Mouse (Mus musculus) layer of hippocampus, adult 18-20 months (tissue): Measurements from ENCODE around the gene Ptprr. TPM values are rescaled to one million over a fixed set of nuclear protein-coding genes. Genes with fewer than 3 reads are reported as not detected.
A peak's percentile ranks its signal among the peaks of the same experiment; 100 is the strongest.

Experiments used
- DNase-seq, 2 experiments: peaks; one replicate each; pipeline ENCODE4 v3.0.0; 2022; ENCODE audit warnings: low spot score in 2 of 2
- long read RNA-seq: library from polyadenylated mRNA; stranded (forward); transcript quantifications from one replicate; pipeline ENCODE4 v2.0.0, GENCODE M21; 2021
- total RNA-seq, 2 experiments: library from RNA; stranded (reverse); gene quantifications; 2 replicates each; pipeline ENCODE4 v1.2.3; 2021

The Ptprr gene
- total RNA-seq = 10 to 100 TPM; 16.4 to 16.8 TPM
- long read RNA-seq, transcript Ptprr-201 (14 exons, 3,619 nt) = major isoform, 28 of 31 reads
- long read RNA-seq, partial matches to known transcripts = 3 of 31 reads
- long read RNA-seq, other reads (novel, unspliced or antisense) = 0 of 31 reads

DNA sequence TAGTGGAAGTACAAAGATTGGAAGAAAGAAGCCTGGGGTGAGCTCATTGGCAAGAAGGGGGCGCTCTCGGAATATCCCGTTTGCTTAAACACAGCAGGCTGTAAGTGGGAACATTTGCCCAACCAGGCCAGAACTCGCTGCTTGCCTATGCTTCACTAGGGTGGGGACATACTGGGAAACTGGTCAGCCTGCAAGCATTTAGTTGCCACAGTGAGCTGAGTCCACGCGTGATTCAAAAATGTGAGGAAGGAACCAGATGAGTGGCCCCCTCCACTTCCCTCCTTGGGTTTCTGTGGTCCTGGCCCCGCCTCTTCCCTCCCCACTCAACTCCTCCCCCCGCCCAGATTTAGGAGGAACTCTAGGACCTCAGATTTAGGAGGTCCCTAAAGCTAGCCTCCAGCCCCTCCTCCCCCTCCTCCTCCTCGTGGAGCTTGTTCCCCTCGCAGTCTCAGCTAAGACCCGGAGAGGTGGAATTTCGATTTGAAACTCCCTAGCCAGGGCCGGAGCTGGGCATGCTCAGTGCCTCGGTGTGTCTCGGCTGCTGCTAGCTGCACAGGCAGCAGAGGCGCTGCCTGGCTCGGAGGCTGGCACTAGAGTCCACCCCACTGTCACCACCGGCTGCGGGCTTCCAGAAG lies at the start of gene Ptprr:
Ptprr (plus strand) TSS at position 369 of the 635 bp plus-strand sequence.
- DNase-seq = peak; percentile 89 to 92

DNA sequence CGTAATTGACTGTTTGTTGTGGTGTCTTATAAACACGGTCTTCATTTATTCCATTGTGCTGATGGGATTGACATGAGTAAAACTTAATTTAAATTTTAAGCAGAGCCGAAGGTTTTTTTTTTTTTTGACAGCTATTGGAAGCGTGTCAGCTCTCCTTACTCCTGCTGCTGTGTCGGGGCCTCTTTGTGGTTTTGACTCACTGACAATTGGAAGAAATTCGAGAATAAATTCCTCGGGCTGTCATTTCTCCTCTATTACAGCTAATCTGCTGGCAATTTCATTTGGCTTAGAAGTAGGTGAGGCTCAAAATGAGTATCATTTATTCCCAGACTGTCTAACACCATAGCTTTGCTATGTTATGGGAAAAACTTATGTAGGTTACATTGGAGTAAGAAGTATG lies 41.7 kb upstream of the Ptprr start:
- no peak for DNase-seq

- no peak for DNase-seq
Observed at GRCm38 (mm10) chr10:115978992-115979391, 39.0 kb upstream of the Ptprr start.

GRCm38 (mm10) chr10:115980018-115980417 lies 38.0 kb upstream of the Ptprr start:
- DNase-seq = no peak

DNA sequence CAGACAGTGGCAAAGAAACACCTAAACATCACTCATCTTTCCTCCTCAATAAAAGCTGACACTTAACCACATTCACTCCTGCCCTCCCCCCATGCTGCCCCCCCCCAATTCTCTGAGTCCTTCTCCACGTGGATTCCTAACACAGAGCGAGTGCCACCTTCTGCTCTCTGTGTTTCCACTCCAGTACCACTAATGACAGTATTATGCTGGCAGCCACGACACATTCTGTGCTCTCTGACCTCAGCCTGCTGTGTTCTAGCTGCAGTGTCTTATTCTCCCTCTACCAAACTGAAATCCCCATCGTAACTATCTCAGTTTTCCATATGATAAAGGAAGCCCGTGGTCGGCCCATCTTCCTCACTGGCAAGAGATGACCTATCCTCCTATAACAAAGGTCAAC lies 33.7 kb upstream of the Ptprr start:
- DNase-seq = no peak

DNA sequence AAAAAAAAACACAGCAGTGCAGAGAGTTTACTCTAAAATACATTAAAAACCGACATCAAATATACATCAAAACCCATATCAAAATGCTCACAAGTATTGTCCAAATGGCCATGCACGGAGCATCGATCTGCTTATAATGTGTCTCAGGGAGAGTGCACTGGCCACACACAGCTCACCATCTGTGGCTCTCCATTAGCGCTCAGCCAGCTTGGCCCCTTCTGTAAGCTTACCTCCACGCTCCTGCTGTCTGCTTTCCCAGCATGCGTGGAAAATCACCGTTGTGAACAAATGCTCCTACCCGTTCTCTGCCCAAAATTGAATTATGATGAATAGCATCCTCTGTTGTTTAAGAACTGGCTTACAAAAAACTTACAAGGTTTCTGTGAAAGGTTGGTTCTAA lies 16.2 kb upstream of the Ptprr start:
- peak; percentile 13 to 47 for DNase-seq

- no peak for DNase-seq
Observed at GRCm38 (mm10) chr10:116006675-116007074, 11.3 kb upstream of the Ptprr start.

- DNase-seq = no peak
Observed at GRCm38 (mm10) chr10:116018480-116018891, 473 bp downstream of the Ptprr start.

DNA sequence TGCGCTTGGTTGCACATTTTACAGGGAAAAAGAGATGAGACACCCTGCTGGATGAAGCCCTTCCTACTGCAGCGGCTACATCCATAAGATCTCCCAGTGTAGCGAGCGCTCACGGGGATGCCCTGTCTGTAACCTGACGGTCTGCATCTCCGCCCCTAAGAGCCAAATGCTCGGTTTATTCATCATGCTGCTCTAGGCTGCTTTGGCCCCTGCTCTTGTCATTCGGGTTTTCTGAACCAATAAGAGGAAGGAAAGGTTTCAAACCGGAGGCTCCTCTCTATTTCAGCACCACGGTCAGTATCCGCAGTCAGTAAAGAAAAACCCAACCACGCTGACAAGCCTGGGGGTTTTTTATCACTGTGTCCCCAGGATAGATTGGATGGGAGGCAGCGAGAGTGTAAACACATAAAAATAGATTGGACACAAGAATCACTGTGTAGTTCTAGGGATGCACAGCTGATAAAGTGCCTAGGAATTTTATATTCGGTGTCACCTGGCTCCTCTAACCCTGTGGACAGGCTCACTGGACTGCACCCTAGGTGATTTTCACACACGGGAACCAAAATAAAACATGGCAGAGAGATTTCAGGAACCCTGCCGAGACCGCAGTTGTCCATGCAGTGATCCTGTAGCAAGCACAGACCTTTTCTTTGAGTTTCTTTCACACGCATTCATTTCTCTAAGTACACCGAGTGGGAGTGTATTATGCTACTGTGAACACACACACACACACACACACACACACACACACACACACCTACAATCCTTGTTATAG lies 1.3 kb downstream of the Ptprr start:
- DNase-seq = peak; percentile 42 to 63

GRCm38 (mm10) chr10:116021081-116021480 lies 3.1 kb downstream of the Ptprr start:
- DNase-seq = no peak

DNA sequence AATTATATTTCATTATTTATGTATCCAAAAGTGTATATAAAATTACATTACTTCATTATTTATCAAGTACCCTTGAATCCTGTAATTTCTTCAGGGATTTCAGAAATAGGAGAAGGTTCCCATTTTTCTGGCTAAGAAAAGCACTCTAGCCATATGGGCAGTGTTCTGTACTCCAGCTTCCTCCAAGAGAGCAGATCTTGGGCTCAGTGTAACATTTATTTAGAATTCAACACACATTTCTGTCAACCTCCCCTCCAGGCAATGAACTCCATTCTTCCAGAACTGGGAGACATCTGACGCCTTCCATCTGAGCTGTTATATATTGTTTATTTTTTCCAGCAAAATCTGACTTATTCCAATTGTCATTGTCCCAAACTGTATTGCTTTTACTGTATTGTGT lies 20.1 kb downstream of the Ptprr start:
- DNase-seq = peak in 1 of 2 experiments; percentile 40

GRCm38 (mm10) chr10:116075954-116076353 lies 57.9 kb downstream of the Ptprr start:
- no peak for DNase-seq

DNA sequence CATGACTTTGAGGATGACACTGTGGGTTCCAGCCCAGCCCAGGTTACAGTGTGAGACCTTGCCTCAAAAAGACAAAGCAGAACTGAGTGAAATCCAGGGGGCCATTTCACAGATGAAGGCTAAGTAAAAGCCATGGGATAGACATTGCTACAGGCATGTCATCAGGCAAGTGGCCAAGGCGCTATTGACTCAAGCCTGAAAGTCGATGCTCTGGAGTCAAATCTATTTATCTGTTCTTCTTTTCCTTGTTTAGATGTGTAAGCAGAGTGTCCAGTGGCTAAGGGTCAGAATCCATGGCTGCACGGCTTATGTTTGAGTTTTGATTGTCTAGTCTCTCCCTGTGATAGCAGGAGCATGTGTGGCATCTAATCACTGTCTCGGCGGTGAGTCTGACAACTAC lies 60.6 kb downstream of the Ptprr start:
- DNase-seq = no peak

DNA sequence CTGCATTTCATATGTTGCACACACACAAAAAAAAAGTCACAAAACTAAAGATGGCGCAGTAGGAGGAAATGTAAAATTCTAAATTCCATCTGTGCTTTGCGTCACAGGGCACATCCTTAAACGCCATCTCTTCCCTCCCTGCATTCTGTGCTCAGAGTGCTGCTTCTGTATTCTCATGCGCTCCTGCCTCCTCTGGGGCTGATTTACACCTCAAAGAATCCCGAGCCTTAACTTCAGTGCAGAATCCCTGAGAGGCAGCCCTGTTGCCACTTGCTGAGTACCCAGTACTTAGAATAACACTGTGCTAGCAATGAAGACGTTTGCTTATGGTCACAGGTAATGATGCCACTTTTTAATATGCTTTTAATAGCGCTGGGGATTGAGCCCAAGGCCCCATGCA lies 61.4 kb downstream of the Ptprr start:
- DNase-seq = no peak

GRCm38 (mm10) chr10:116080841-116081240 lies 62.8 kb downstream of the Ptprr start:
- DNase-seq = no peak

- DNase-seq = peak in 1 of 2 experiments; percentile 57
Observed at GRCm38 (mm10) chr10:116083965-116084364, 66.0 kb downstream of the Ptprr start.

DNA sequence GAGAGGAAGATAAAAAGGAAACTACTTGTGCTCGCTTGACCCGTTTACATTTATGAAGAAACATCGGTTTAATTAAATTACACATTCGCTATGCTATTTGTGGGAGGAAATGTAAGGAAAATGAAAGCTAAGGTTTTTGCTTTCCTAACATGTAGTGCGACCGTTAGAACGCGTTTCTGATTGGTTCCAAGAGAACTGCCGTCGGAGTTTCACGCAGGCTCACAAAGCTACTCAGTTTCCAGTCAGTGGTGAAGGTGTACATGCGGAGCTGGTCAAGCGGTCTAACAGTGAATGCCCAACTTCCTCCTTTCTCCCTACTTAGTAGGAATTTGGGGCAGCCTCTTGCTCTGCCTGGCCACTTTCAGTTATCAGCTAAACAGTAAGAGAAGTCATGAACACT lies 78.5 kb downstream of the Ptprr start:
- no peak for DNase-seq

DNA sequence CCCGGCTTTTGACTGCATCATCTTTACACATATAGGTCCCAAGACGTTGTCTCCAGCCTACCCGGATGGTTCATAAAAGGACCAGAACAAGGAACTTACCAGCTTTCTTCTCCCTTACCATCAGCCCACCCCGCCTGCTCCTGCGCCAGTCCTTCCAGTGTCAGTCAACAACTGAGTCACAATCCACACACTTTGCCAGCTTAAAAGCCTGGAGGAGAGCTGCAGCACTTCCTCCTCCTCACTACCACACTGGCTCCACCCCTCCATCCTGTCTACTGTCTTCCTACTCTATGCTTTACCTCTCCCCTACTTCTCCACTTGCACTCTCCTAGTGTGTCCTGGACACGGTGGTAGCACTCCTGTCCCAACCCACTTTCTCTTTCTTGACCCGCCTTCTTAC lies 80.5 kb downstream of the Ptprr start:
- no peak for DNase-seq

GRCm38 (mm10) chr10:116108176-116108575 lies 90.2 kb downstream of the Ptprr start:
- peak; percentile 40 to 79 for DNase-seq

DNA sequence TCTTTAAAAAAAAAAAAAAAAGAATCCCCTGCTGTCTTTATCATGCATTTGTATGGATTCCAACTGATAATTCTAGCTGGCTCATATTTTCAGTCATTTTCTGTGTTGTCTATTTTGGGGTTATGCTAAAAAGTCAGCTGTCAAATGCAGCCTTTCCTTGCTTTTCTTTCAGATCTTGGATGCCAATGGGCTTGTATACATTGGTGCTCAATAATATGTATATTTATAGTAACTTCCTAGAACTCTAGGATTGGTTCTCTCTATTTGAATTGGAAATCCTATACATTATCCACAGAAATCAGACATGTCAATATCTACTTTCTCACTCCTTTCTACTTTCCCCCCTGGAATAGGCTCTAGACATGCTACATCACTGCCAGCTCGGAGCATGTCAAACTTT lies 90.7 kb downstream of the Ptprr start:
- no peak for DNase-seq

DNA sequence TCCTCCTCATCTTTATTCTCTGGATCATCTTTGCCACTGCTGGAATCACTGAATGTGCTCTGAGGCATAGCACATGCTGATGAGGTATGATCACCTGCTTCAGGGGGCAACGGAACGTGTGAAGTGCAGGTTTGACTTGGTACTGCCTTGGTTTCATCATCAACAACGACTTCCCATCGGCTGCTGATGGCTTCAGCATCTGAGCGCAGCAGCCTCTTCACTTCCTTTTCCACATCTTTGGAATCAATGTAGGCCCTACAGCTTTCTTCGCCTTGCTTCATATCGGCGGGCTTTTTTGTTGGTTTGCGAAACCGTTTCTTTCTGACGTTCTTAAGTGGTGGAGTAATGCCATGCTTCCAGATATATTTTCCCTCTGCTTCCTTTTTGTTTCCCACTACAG lies 94.9 kb downstream of the Ptprr start:
- no peak for DNase-seq

DNA sequence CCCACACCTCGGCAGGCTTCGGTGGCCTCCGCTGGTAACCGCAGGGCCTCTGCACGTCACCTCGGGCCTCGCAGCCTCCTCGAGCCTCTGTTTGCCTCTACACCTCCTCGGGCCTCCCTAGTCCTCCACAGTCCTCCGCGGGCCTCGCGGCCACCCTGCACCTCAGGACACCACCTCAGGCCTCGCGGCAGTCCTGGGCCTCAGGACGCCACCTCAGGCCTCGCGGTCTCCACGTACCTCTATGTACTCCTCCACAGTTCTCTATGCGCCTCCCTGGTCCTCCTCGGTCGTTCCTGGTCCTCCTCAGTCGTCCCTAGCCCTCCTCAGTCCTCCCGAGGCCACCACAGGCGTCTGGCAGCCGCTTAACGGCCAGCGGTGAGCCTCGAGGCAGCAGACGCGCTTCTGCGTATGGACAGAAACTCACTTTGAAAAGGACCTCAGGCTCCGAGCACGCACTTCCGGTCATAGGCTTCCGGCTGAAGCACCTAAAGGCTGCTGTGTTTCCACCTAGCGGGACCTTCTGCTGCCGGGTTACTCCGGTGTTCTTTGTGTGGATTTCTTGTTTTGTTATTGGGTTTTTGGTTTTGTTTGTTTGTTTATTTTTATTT lies 96.0 kb downstream of the Ptprr start, which contains the start of gene 4933416C03Rik:
4933416C03Rik (minus strand) TSS at position 51 of the 608 bp plus-strand sequence.
- no peak for DNase-seq
